Mouse (Mus musculus): ENCODE data around the gene Gm9945.

DNA sequence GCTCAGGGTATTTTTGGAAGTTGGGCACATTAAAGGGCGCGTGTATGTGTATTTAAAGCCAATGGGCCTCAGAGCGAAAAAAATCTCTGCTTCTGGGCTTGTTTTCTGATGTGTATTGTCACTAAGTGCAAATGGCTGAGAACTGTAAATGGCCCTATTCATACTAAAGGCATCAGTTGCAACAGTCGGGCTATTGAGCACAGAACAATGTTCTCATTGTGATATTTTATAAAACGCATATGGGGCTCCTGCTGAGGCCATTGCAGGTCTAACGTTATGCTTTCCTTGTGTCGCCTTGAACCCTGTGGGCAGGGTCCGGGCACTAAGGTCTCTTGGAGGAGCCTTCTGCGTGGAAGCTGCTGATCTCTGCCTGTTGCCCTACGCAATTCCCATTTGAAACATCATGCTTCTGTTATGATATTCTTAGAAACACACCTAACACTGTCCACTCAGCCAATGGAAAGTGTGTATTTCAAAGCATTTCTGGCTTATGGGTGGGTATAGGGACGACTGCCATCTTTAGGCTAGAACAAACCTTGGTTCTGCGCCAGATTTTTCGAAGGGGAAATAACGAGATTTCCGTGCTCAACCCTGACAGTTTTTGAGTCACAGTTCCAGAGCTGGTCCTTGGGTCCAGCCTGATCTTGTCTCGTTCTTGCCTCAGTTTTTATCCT lies 10.5 kb upstream of the Gm9945 start:
- TF ChIP-seq CTCF (IDR thresholded peaks at IDR 0.05; ENCODE audit: control insufficient read depth, insufficient read depth, insufficient read length) (no peak), CEBPB (IDR thresholded peaks at IDR 0.05; ENCODE audit: low read depth) (no peak), MYOG (IDR thresholded peaks at IDR 0.05; ENCODE audit: control insufficient read depth, extremely low read depth, insufficient read length) (no peak), FOSL1 (IDR thresholded peaks at IDR 0.05; ENCODE audit: insufficient read depth, low read length, poor library complexity, severe bottlenecking) (no peak), USF1 (IDR thresholded peaks at IDR 0.05; ENCODE audit: low read depth) (no peak)

Data from C2C12 (cell line).